Mouse (Mus musculus): ENCODE measurements at regions not wholly inside any gene's neighbourhood (a gene's known extent, or its start where the extent isn't known, plus 50 kb on each side); places are given as distances from the start of the nearest gene placed in this dataset.

DNA sequence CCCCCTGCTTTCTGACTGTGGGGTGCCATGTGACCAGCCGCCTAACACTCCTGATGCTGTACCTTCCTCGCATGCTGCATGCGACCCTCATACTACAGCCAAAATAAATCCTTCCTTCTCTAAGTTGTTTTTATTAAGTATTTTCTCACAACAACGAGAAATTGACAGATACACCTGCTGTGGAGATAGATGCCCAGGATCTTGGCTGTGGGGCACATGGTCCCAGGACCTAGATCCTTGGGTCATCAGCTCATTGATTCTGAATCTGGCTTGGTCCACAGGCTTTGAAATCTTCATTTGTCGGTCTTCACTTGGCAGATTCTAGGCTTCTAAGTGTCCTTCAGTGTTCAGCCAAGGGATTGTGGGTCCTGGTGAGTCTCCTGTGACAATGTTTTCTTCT lies 100.4 kb upstream of the Gm5148 start:
- TF ChIP-seq CTCF (IDR thresholded peaks at IDR 0.05 in 2 of 3, conservative IDR thresholded peaks at IDR 0.05 in 1 of 3; ENCODE audit: control insufficient read depth in 1 of 3, insufficient read depth in 1 of 3, low read depth in 2 of 3, low read length in 3 of 3, poor library complexity in 1 of 3, severe bottlenecking in 1 of 3) (no peak), ETS1 (IDR thresholded peaks at IDR 0.05; ENCODE audit: low read depth, low read length) (no peak), ELF1 (IDR thresholded peaks at IDR 0.05; ENCODE audit: low read depth, low read length) (no peak), POLR2A (IDR thresholded peaks at IDR 0.05; ENCODE audit: control insufficient read depth in 1 of 2, insufficient read depth in 1 of 2, low read depth in 1 of 2, low read length in 2 of 2, poor library complexity in 1 of 2) (no peak), GATA1 (IDR thresholded peaks at IDR 0.05; ENCODE audit: low read depth, low read length) (no peak), CHD2 (IDR thresholded peaks at IDR 0.05; ENCODE audit: low read length) (no peak), RCOR1 (IDR thresholded peaks at IDR 0.05; ENCODE audit: low read depth, low read length) (no peak), E2F4 (IDR thresholded peaks at IDR 0.05; ENCODE audit: borderline replicate concordance, low read depth, low read length) (no peak), POLR2AphosphoS2 (IDR thresholded peaks at IDR 0.05; ENCODE audit: low read length) (no peak), GABPA (IDR thresholded peaks at IDR 0.05; ENCODE audit: low read depth, low read length) (no peak), SIN3A (IDR thresholded peaks at IDR 0.05; ENCODE audit: low read length) (no peak), TCF12 (IDR thresholded peaks at IDR 0.05; ENCODE audit: low read depth, low read length) (no peak)
